Mouse (Mus musculus) embryonic fibroblast, embryonic 13.5 days (primary cell): Measurements from ENCODE around the gene Coro7.

Experiments used
- CTCF ChIP-seq: IDR thresholded peaks from 2 replicates; pipeline ENCODE4 v1.5.1; 2011; ENCODE audit warnings: mild to moderate bottlenecking, control low read depth, low read length, moderate library complexity, borderline replicate concordance; ENCODE audit not compliant: insufficient read depth
- POLR2A ChIP-seq: IDR thresholded peaks from 2 replicates; pipeline ENCODE4 v1.6.1; 2011; ENCODE audit warnings: low read depth, mild to moderate bottlenecking, control low read depth, low read length, moderate library complexity

- TF ChIP-seq CTCF (no peak), POLR2A (peak; percentile 42; the same call in 1 of the 2 replicates)
Measured at GRCm38 (mm10) chr16:4596141-4596728, 83.3 kb downstream of the Coro7 start.
